Mouse (Mus musculus) neural tube, embryonic 14.5 days (tissue): ENCODE measurements around the gene Abcd1. TPM values are rescaled to one million over a fixed set of nuclear protein-coding genes. Genes with fewer than 3 reads are reported as not detected.
"Not testable (repeated sequence)": the region's sequence is repeated elsewhere in the genome, so short reads cannot be mapped to it uniquely, and the experiment has no call there.

ENCODE experiments used
- ATAC-seq: fragments of 200-750 bp; cut with Nextera tagmentation; 2 replicates; pipeline ENCODE4 v1.8.0; 2017; ENCODE audit warnings: low read depth, mild to moderate bottlenecking, moderate TSS enrichment, moderate library complexity
- H3K27ac ChIP-seq: fragments of 300-500 bp; sonication (generic); 2 replicates; pipeline ENCODE4 v1.5.1; 2014; ENCODE audit warnings: low read depth, mild to moderate bottlenecking, control low read depth, low read length, moderate library complexity, mixed read lengths
- H3K27me3 ChIP-seq: fragments of 300-500 bp; sonication (generic); 2 replicates; pipeline ENCODE4 v1.6.1; 2014; ENCODE audit warnings: low read length; ENCODE audit not compliant: control insufficient read depth, insufficient read depth
- H3K36me3 ChIP-seq: fragments of 300-500 bp; sonication (generic); 2 replicates; pipeline ENCODE4 v1.6.1; 2014; ENCODE audit warnings: low read length, mixed read lengths; ENCODE audit not compliant: control insufficient read depth, insufficient read depth
- H3K4me1 ChIP-seq: fragments of 300-500 bp; sonication (generic); 2 replicates; pipeline ENCODE4 v1.6.1; 2014; ENCODE audit warnings: low read length; ENCODE audit not compliant: control insufficient read depth, insufficient read depth
- H3K4me2 ChIP-seq: fragments of 300-500 bp; sonication (generic); 2 replicates; pipeline ENCODE4 v1.6.1; 2014; ENCODE audit warnings: mild to moderate bottlenecking, low read depth, low read length, control low read depth
- H3K4me3 ChIP-seq: fragments of 300-500 bp; sonication (generic); 2 replicates; pipeline ENCODE4 v1.5.1; 2014; ENCODE audit warnings: low read depth, low read length, control low read depth, mixed read lengths
- H3K9ac ChIP-seq: fragments of 300-500 bp; sonication (generic); replicated peaks from 2 replicates; pipeline ENCODE4 v1.6.1; 2014; ENCODE audit warnings: low read depth, mild to moderate bottlenecking, control low read depth, low read length, mixed read lengths
- H3K9me3 ChIP-seq: fragments of 300-500 bp; sonication (generic); 2 replicates; pipeline ENCODE4 v1.6.1; 2016; ENCODE audit warnings: low read length; ENCODE audit not compliant: control insufficient read depth
- WGBS: fragments of 180-500 bp; shearing (Covaris S2); extraction: QIAGEN DNeasy Blood & Tissue Kit; methylation state at CpG from one replicate; pipeline ENCODE4 v1.1.7; 2014; 5-methylcytosine and 5-hydroxymethylcytosine counted together
- polyA plus RNA-seq: library from polyadenylated mRNA; unstranded; fragments of >200 nt; fragmentation: Nextera tagmentation; extraction: Ambion mirVana; gene quantifications from 2 replicates; pipeline ENCODE4 v1.2.1, GENCODE M21; 2014

Gene Abcd1
- polyA plus RNA-seq, 1 experiment from 2014 or later: 9.2 TPM

- no peak for ATAC-seq
- Histone ChIP-seq H3K9ac (no peak overlapping the region), H3K4me3 (no peak overlapping the region), H3K4me2 (peak overlapping the region; percentile 11; the same call in 1 of the 2 replicates), H3K27me3 (no peaks in the 10 kb centered on the region), H3K27ac (no peak overlapping the region), H3K4me1 (peaks cover 17% of the 10 kb centered on the region), H3K36me3 (no peaks in the 10 kb centered on the region), H3K9me3 (no peaks in the 10 kb centered on the region)
- 42% methylated on average over 5 of the region's 5 CpGs for WGBS
Observed at GRCm38 (mm10) chrX:73718686-73719362, 2.4 kb downstream of the Abcd1 start.

- H3K9ac ChIP-seq: no peak overlapping the region
- H3K27me3 ChIP-seq: no peaks in the 10 kb centered on the region
- ATAC-seq: no peak
- H3K4me2 ChIP-seq: no peak overlapping the region
- H3K4me3 ChIP-seq: no peak overlapping the region
- 50% methylated on average over 1 of the region's 1 CpGs for WGBS
- no peaks in the 10 kb centered on the region for H3K9me3 ChIP-seq
- no peaks in the 10 kb centered on the region for H3K4me1 ChIP-seq
- no peak overlapping the region for H3K27ac ChIP-seq
- peaks cover 5% of the 10 kb centered on the region; the same call in 1 of the 2 replicates for H3K36me3 ChIP-seq
Observed at GRCm38 (mm10) chrX:73730908-73731307, 14.5 kb downstream of the Abcd1 start.

DNA sequence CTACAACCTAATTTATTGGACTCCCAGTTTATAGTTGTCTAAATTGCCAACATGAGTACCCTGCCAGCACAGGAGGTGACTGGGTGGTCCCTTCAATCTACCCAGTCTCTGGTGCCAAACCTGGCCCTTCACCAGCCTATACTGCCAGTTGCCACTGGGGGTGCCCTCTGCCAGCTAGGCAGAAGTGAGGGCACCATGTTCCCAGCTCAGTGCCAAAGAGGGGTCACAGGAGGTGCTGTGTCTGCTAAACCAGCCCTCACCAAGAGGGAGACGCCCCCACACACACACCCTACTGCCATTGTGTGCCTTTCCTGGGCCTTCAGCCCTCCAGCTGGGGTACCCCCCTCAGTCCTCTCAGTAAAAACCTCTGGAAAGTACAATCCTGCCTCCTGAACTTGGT lies 21.8 kb downstream of the Abcd1 start:
- H3K4me2 ChIP-seq: no peak overlapping the region
- H3K4me1 ChIP-seq: no peaks in the 10 kb centered on the region
- H3K27ac ChIP-seq: no peak overlapping the region
- H3K9ac ChIP-seq: no peak overlapping the region
- H3K27me3 ChIP-seq: no peaks in the 10 kb centered on the region
- H3K9me3 ChIP-seq: no peaks in the 10 kb centered on the region
- WGBS: 70% methylated on average over 1 of the region's 1 CpGs
- H3K36me3 ChIP-seq: no peaks in the 10 kb centered on the region
- no peak overlapping the region for H3K4me3 ChIP-seq
- ATAC-seq: no peak

DNA sequence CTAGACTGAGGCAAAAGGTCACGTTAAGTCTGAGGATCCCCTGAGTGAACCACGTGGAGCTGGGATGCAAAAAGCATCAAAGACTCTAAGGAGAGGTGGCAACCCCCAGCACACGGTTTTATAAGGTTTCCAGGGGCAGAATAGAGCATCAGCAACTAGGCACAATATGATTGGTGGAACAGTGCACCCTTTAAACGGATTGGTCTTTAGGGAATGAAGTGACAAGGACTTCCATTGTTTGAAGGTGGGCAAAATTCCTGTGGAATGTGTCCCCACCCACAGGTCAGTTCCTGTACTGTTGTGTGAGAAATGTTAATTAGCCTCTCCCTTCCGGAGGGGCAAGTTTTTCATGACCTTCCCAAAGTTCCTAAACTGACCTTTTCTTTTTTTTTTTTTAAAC lies 22.8 kb downstream of the Abcd1 start:
- no peaks in the 10 kb centered on the region for H3K27me3 ChIP-seq
- no peak for ATAC-seq
- WGBS: 63% methylated on average over 5 of the region's 5 CpGs
- H3K9me3 ChIP-seq: no peaks in the 10 kb centered on the region
- H3K4me3 ChIP-seq: no peak overlapping the region
- H3K4me1 ChIP-seq: no peaks in the 10 kb centered on the region
- no peaks in the 10 kb centered on the region for H3K36me3 ChIP-seq
- H3K27ac ChIP-seq: no peak overlapping the region
- no peak overlapping the region for H3K4me2 ChIP-seq
- H3K9ac ChIP-seq: no peak overlapping the region

GRCm38 (mm10) chrX:73739841-73740240 lies 23.4 kb downstream of the Abcd1 start:
- H3K4me2 ChIP-seq, ATAC-seq, H3K36me3 ChIP-seq, H3K9me3 ChIP-seq, H3K4me1 ChIP-seq, H3K9ac ChIP-seq, H3K27ac ChIP-seq, H3K4me3 ChIP-seq, H3K27me3 ChIP-seq: not testable (repeated sequence)
- WGBS: 94% methylated on average over 7 of the region's 7 CpGs

GRCm38 (mm10) chrX:73744774-73745481 lies 28.5 kb downstream of the Abcd1 start:
- no peak overlapping the region for H3K9ac ChIP-seq
- H3K4me2 ChIP-seq: no peak overlapping the region
- H3K4me1 ChIP-seq: no peaks in the 10 kb centered on the region
- H3K36me3 ChIP-seq: no peaks in the 10 kb centered on the region
- no peak overlapping the region for H3K27ac ChIP-seq
- no peaks in the 10 kb centered on the region for H3K27me3 ChIP-seq
- ATAC-seq: no peak
- H3K9me3 ChIP-seq: no peaks in the 10 kb centered on the region
- WGBS: 85% methylated on average over 1 of the region's 1 CpGs
- no peak overlapping the region for H3K4me3 ChIP-seq

DNA sequence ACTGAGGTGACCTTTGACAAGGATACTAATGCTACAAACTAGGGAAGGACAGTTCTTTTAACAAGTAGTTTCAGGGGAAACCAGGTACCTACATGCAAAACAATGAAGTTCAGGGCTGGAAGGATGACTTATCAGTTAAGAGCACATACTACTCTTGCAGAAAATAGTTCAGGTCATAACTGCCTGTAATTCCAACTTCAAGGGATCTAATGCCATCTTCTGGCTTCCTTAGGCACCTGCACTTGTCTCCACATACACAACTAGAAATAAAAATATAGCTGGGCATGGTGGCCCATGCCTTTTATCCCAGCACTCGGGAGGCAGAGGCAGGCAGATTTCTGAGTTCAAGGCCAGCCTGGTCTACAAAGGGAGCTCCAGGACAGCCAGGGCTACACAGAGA lies 32.6 kb downstream of the Abcd1 start:
- Histone ChIP-seq H3K4me3 (no peak overlapping the region), H3K9ac (no peak overlapping the region), H3K4me2 (no peak overlapping the region), H3K4me1 (no peaks in the 10 kb centered on the region), H3K27me3 (no peaks in the 10 kb centered on the region), H3K27ac (no peak overlapping the region), H3K36me3 (no peaks in the 10 kb centered on the region), H3K9me3 (no peaks in the 10 kb centered on the region)
- WGBS: 100% methylated on average over 1 of the region's 1 CpGs
- no peak for ATAC-seq

- Histone ChIP-seq H3K27ac (no peak within 1 kb of the TSS), H3K4me3 (no peak within 1 kb of the TSS), H3K36me3 (no peaks in the 10 kb centered on the region), H3K9ac (no peak within 1 kb of the TSS), H3K27me3 (no peaks in the 10 kb centered on the region), H3K4me1 (no peaks in the 10 kb centered on the region), H3K9me3 (no peaks in the 10 kb centered on the region), H3K4me2 (no peak within 1 kb of the TSS)
- ATAC-seq: no peak
- 75% methylated on average over 4 of the region's 5 CpGs for WGBS
Observed at GRCm38 (mm10) chrX:73756334-73757140, 40.1 kb downstream of the Abcd1 start, which contains the start of gene Plxnb3. Gene Plxnb3 (plus strand): TSS chrX:73757090.
